24 mouse cellular contexts compared by ENCODE assay signal in genomic region chr1:126076312-126076711, GRCm38 (mm10).
DNase-seq lines count a peak whose midpoint lies in the region; ATAC-seq and TF ChIP-seq lines count a peak whose summit lies in the region.
"Had no signal": no experiment of that assay in that cellular context is flagged by ENCODE, and none has a peak within 500 bp of the region (broad histone marks: within the 10 kb centered on the region; RNA-seq: fewer than 3 reads in every experiment).

No protein-coding gene starts in this region.

- TF ChIP-seq CTCF in midbrain, postnatal 0 days (IDR thresholded peaks at IDR 0.05): no peak

- no peak overlapping the region for H3K27ac ChIP-seq in forebrain, embryonic 11.5 days (ENCODE audit: low read depth, low read length)
- H3K27ac ChIP-seq in forebrain, embryonic 15.5 days (replicated peaks): no peak overlapping the region
- no peak overlapping the region for H3K27ac ChIP-seq in midbrain, embryonic 11.5 days (ENCODE audit: low read depth, low read length)
- no peak overlapping the region for H3K27ac ChIP-seq in midbrain, postnatal 0 days (ENCODE audit: low read depth, low read length)
- H3K27ac ChIP-seq: heart, adult 2 months; kidney, postnatal 0 days; limb, embryonic 12.5 days; liver, embryonic 15.5 days; neural tube, embryonic 13.5 days had no signal

- ATAC-seq in forebrain, embryonic 11.5 days (replicated peaks; ENCODE audit: low FRiP score): peak; percentile 81
- ATAC-seq in forebrain, embryonic 15.5 days (replicated peaks): no peak
- ATAC-seq in midbrain, embryonic 11.5 days (ENCODE audit: low FRiP score): no peak
- no peak for ATAC-seq in midbrain, postnatal 0 days (ENCODE audit: low FRiP score)
- ATAC-seq: intestine, embryonic 16.5 days; Patski had no signal

- H3K4me2 ChIP-seq in forebrain, embryonic 11.5 days (ENCODE audit: low read depth, low read length, severe bottlenecking): no peak overlapping the region
- H3K4me2 ChIP-seq in forebrain, embryonic 15.5 days (replicated peaks): no peak overlapping the region
- no peak overlapping the region for H3K4me2 ChIP-seq in midbrain, embryonic 11.5 days
- H3K4me2 ChIP-seq in midbrain, postnatal 0 days (ENCODE audit: low read depth, low read length, poor library complexity, severe bottlenecking): no peak overlapping the region
- H3K4me2 ChIP-seq: heart, embryonic 12.5 days; limb, embryonic 12.5 days; liver, embryonic 15.5 days; lung, embryonic 14.5 days; neural tube, embryonic 13.5 days had no signal

- intact Hi-C loops in left cerebral cortex, postnatal 36 days (cut with DNase I): no loop called here

- H3K9ac ChIP-seq in forebrain, embryonic 11.5 days (ENCODE audit: low read length): no peak overlapping the region
- H3K9ac ChIP-seq in forebrain, embryonic 15.5 days (replicated peaks): no peak overlapping the region
- H3K9ac ChIP-seq in midbrain, embryonic 11.5 days (ENCODE audit: low read length): no peak overlapping the region
- H3K9ac ChIP-seq in midbrain, postnatal 0 days (replicated peaks; ENCODE audit: low read length, poor library complexity, severe bottlenecking): no peak overlapping the region
- H3K9ac ChIP-seq: heart, embryonic 12.5 days; limb, embryonic 12.5 days; liver, embryonic 15.5 days; lung, embryonic 14.5 days; neural tube, embryonic 13.5 days had no signal

- H3K27me3 ChIP-seq in forebrain, embryonic 11.5 days (ENCODE audit: control insufficient read depth, insufficient read depth, low read length): no peaks in the 10 kb centered on the region
- no peaks in the 10 kb centered on the region for H3K27me3 ChIP-seq in forebrain, embryonic 15.5 days
- H3K27me3 ChIP-seq in midbrain, embryonic 11.5 days (ENCODE audit: control insufficient read depth, insufficient read depth, low read length): no peaks in the 10 kb centered on the region
- H3K27me3 ChIP-seq in midbrain, postnatal 0 days (ENCODE audit: insufficient read depth, low read length): no peaks in the 10 kb centered on the region
- H3K27me3 ChIP-seq: heart, embryonic 12.5 days; limb, embryonic 12.5 days; liver, embryonic 15.5 days; neural tube, embryonic 13.5 days had no signal

- 8% methylated on average over 4 of the region's 4 CpGs for WGBS in forebrain, embryonic 11.5 days
- WGBS in forebrain, embryonic 15.5 days: 3% methylated on average over 4 of the region's 4 CpGs
- 27% methylated on average over 4 of the region's 4 CpGs for WGBS in midbrain, embryonic 11.5 days
- 22% methylated on average over 4 of the region's 4 CpGs for WGBS in midbrain, postnatal 0 days

- peak; percentile 54 for DNase-seq in forebrain, embryonic 11.5 days (ENCODE audit: low spot score)
- DNase-seq in midbrain, embryonic 11.5 days (ENCODE audit: low spot score, missing footprints): peak; percentile 83
- no peak for DNase-seq in midbrain, postnatal 0 days (ENCODE audit: low spot score)
- DNase-seq in embryo, embryonic 9.5 days (ENCODE audit: extremely low spot score): peak; percentile 1
- DNase-seq in left cerebral cortex, postnatal 36 days (ENCODE audit: low spot score in 2 of 2): no peak
- DNase-seq in layer of hippocampus, postnatal 14 days (ENCODE audit: low spot score in 2 of 2): no peak
- DNase-seq: adrenal gland, postnatal 10 days; cerebellum, adult 11 months; cerebellum, adult 9-10 months; heart, adult 2 months; kidney, adult 8-10 months; lung, embryonic 14.5 days; lung, postnatal 14 days; thymus, adult 2 months; thymus, postnatal 36 days had no signal

- no peaks in the 10 kb centered on the region for H3K4me1 ChIP-seq in forebrain, embryonic 11.5 days (replicated peaks; ENCODE audit: control insufficient read depth, insufficient read depth, low read length)
- peaks cover 5% of the 10 kb centered on the region; the same call in 1 of the 2 replicates for H3K4me1 ChIP-seq in forebrain, embryonic 15.5 days
- no peaks in the 10 kb centered on the region for H3K4me1 ChIP-seq in midbrain, embryonic 11.5 days (ENCODE audit: control insufficient read depth, insufficient read depth, low read length)
- no peaks in the 10 kb centered on the region for H3K4me1 ChIP-seq in midbrain, postnatal 0 days (ENCODE audit: insufficient read depth, low read length)
- H3K4me1 ChIP-seq: heart, embryonic 12.5 days; limb, embryonic 12.5 days; liver, embryonic 15.5 days had no signal

- no peak overlapping the region for H3K4me3 ChIP-seq in forebrain, embryonic 11.5 days (ENCODE audit: low read depth, low read length)
- H3K4me3 ChIP-seq in forebrain, embryonic 15.5 days: no peak overlapping the region
- no peak overlapping the region for H3K4me3 ChIP-seq in midbrain, embryonic 11.5 days (ENCODE audit: low read depth, low read length)
- H3K4me3 ChIP-seq in midbrain, postnatal 0 days (ENCODE audit: low read depth, low read length): no peak overlapping the region
- H3K4me3 ChIP-seq: heart, adult 2 months; heart, embryonic 12.5 days; limb, embryonic 12.5 days; liver, embryonic 15.5 days; myocyte; neural tube, embryonic 13.5 days had no signal

- H3K36me3 ChIP-seq in forebrain, embryonic 11.5 days (ENCODE audit: control insufficient read depth, insufficient read depth, low read length): no peaks in the 10 kb centered on the region
- H3K36me3 ChIP-seq in forebrain, embryonic 15.5 days: no peaks in the 10 kb centered on the region
- H3K36me3 ChIP-seq in midbrain, embryonic 11.5 days (ENCODE audit: control insufficient read depth, insufficient read depth, low read length): no peaks in the 10 kb centered on the region
- no peaks in the 10 kb centered on the region for H3K36me3 ChIP-seq in midbrain, postnatal 0 days (ENCODE audit: insufficient read depth, low read length)
- H3K36me3 ChIP-seq: heart, embryonic 12.5 days; limb, embryonic 12.5 days; liver, embryonic 15.5 days; neural tube, embryonic 13.5 days had no signal

- H3K9me3 ChIP-seq in forebrain, embryonic 11.5 days (ENCODE audit: control insufficient read depth, low read length): no peaks in the 10 kb centered on the region
- no peaks in the 10 kb centered on the region for H3K9me3 ChIP-seq in forebrain, embryonic 15.5 days
- no peaks in the 10 kb centered on the region for H3K9me3 ChIP-seq in midbrain, embryonic 11.5 days (ENCODE audit: control insufficient read depth, low read length)
- no peaks in the 10 kb centered on the region for H3K9me3 ChIP-seq in midbrain, postnatal 0 days (ENCODE audit: low read length)
- H3K9me3 ChIP-seq: heart, embryonic 12.5 days; limb, embryonic 12.5 days; liver, embryonic 15.5 days; neural tube, embryonic 13.5 days had no signal

Comparison
In these comparisons a context has a peak if more than half of its experiments do, and no peak if none do; other contexts are left out.
1. DNase-seq: peak in forebrain, embryonic 11.5 days (single experiment), midbrain, embryonic 11.5 days (single experiment) and embryo, embryonic 9.5 days (single experiment); none in midbrain, postnatal 0 days (single experiment), left cerebral cortex, postnatal 36 days (0 of 2) and layer of hippocampus, postnatal 14 days (0 of 2).